Mouse (Mus musculus) MEL (cell line): ENCODE data around the gene Avpr1b.

ENCODE experiments used
- CTCF ChIP-seq, 3 experiments: IDR thresholded peaks in 2 of 3; conservative IDR thresholded peaks in 1 of 3; 2 replicates each; pipeline ENCODE4 v1.5.1; 2011 to 2012; ENCODE audit warnings: low read length in 3 of 3, low read depth in 2 of 3, mild to moderate bottlenecking in 2 of 3, improper control_type of control experiment in 1 of 3, inconsistent platforms in 1 of 3, mixed read lengths in 1 of 3, moderate library complexity in 1 of 3; ENCODE audit not compliant: control insufficient read depth in 1 of 3, insufficient read depth in 1 of 3, poor library complexity in 1 of 3, severe bottlenecking in 1 of 3
- HCFC1 ChIP-seq: IDR thresholded peaks from 2 replicates; pipeline ENCODE4 v1.6.1; 2012; ENCODE audit warnings: low read depth, mild to moderate bottlenecking, inconsistent platforms, low read length, improper control_type of control experiment, moderate library complexity
- JUND ChIP-seq: IDR thresholded peaks from 2 replicates; pipeline ENCODE4 v1.6.1; 2011; ENCODE audit warnings: low read depth, mild to moderate bottlenecking, improper control_type of control experiment, low read length
- MAX ChIP-seq: IDR thresholded peaks from 2 replicates; pipeline ENCODE4 v1.6.1; 2011; ENCODE audit warnings: low read length, improper control_type of control experiment
- MAZ ChIP-seq: IDR thresholded peaks from 2 replicates; pipeline ENCODE4 v1.6.1; 2012; ENCODE audit warnings: low read depth, mild to moderate bottlenecking, inconsistent platforms, low read length, improper control_type of control experiment
- NRF1 ChIP-seq: IDR thresholded peaks from 2 replicates; pipeline ENCODE4 v1.6.1; 2014; ENCODE audit warnings: low read depth, mild to moderate bottlenecking, inconsistent platforms, low read length, improper control_type of control experiment, moderate library complexity; ENCODE audit not compliant: poor library complexity, insufficient read depth, severe bottlenecking
- POLR2AphosphoS5 ChIP-seq: IDR thresholded peaks from 2 replicates; pipeline ENCODE4 v1.6.1; 2012; ENCODE audit warnings: low read depth, borderline replicate concordance, mild to moderate bottlenecking, inconsistent platforms, low read length, moderate library complexity, mixed read lengths

GRCm38 (mm10) chr1:131553428-131553827 lies 45.6 kb upstream of the Avpr1b start:
- no peak for TF ChIP-seq HCFC1
- TF ChIP-seq CTCF (IDR thresholded peaks at IDR 0.05 in 2 of 3, conservative IDR thresholded peaks at IDR 0.05 in 1 of 3; ENCODE audit: control insufficient read depth in 1 of 3, insufficient read depth in 1 of 3, low read depth in 2 of 3, low read length in 3 of 3, poor library complexity in 1 of 3, severe bottlenecking in 1 of 3) = no peak
- no peak for TF ChIP-seq POLR2AphosphoS5
- no peak for TF ChIP-seq JUND
- TF ChIP-seq MAX = no peak
- TF ChIP-seq NRF1 = no peak
- TF ChIP-seq MAZ = no peak
